ENCODE assay signal across 8 mouse cellular contexts in genomic region chr5:134098341-134098902, GRCm38 (mm10). TPM values are rescaled to one million over a fixed set of nuclear protein-coding genes. Genes with fewer than 3 reads are reported as not detected.
A peak's percentile ranks its signal among the peaks of the same experiment; 100 is the strongest.
DNase-seq lines count a peak whose midpoint lies in the region; ATAC-seq and TF ChIP-seq lines count a peak whose summit lies in the region.

No protein-coding gene starts in this region.

- H3K27ac ChIP-seq in liver, adult 2 months (replicated peaks; ENCODE audit: insufficient read depth, low read depth, low read length), result no peak overlapping the region
- no peak overlapping the region; the same call in 1 of the 2 replicates for H3K27ac ChIP-seq in heart, postnatal 0 days (ENCODE audit: low read depth)
- peak overlapping the region; percentile 89 for H3K27ac ChIP-seq in limb, embryonic 10.5 days
- H3K27ac ChIP-seq in olfactory bulb, adult 2 months (ENCODE audit: insufficient read depth, low read depth, low read length), result no peak overlapping the region

- peak overlapping the region; percentile 66; the same call in 1 of the 2 replicates for H3K4me3 ChIP-seq in liver, adult 2 months (ENCODE audit: insufficient read depth, low read depth, low read length)
- peak overlapping the region; percentile 74 for H3K4me3 ChIP-seq in heart, postnatal 0 days (ENCODE audit: low read depth, low read length)
- peak overlapping the region; percentile 86 for H3K4me3 ChIP-seq in limb, embryonic 10.5 days
- H3K4me3 ChIP-seq in olfactory bulb, adult 2 months (ENCODE audit: insufficient read depth, low read depth, low read length), result peak overlapping the region; percentile 81; the same call in 1 of the 2 replicates

- H3K36me3 ChIP-seq in liver, adult 2 months (ENCODE audit: control insufficient read depth, insufficient read depth, low read length), result no peaks in the 10 kb centered on the region
- no peaks in the 10 kb centered on the region for H3K36me3 ChIP-seq in heart, postnatal 0 days (replicated peaks; ENCODE audit: control insufficient read depth, insufficient read depth, low read length)
- H3K36me3 ChIP-seq in limb, embryonic 10.5 days, result no peaks in the 10 kb centered on the region

- no peak overlapping the region for H3K9ac ChIP-seq in liver, adult 2 months (ENCODE audit: low read depth, low read length)
- peak overlapping the region; percentile 77 for H3K9ac ChIP-seq in heart, postnatal 0 days (replicated peaks; ENCODE audit: low read depth, low read length)

- peaks cover 5% of the 10 kb centered on the region; the same call in 1 of the 2 replicates for H3K4me1 ChIP-seq in liver, adult 2 months (ENCODE audit: control insufficient read depth, insufficient read depth, low read length)
- H3K4me1 ChIP-seq in heart, postnatal 0 days (ENCODE audit: control insufficient read depth, insufficient read depth), result peaks cover 12% of the 10 kb centered on the region
- peaks cover 42% of the 10 kb centered on the region for H3K4me1 ChIP-seq in limb, embryonic 10.5 days
- peaks cover 15% of the 10 kb centered on the region for H3K4me1 ChIP-seq in olfactory bulb, adult 2 months (ENCODE audit: control insufficient read depth, insufficient read depth, low read length)

- no peaks in the 10 kb centered on the region for H3K27me3 ChIP-seq in liver, adult 2 months (ENCODE audit: control insufficient read depth, insufficient read depth, low read length)
- no peaks in the 10 kb centered on the region for H3K27me3 ChIP-seq in heart, postnatal 0 days (ENCODE audit: control insufficient read depth, insufficient read depth, low read length)
- 0 out of 2 replicates have a peak, but pooled peaks cover 11% of the 10 kb centered on the region for H3K27me3 ChIP-seq in limb, embryonic 10.5 days (ENCODE audit: low read depth, poor library complexity, severe bottlenecking)

- no peak for TF ChIP-seq EP300 in heart, postnatal 0 days (IDR thresholded peaks at IDR 0.05; ENCODE audit: low read depth)

- no peak for ATAC-seq in heart, postnatal 0 days (ENCODE audit: insufficient read depth, low read depth)
- no peak for ATAC-seq in erythroblast, adult 5-6 weeks (replicated peaks; ENCODE audit: low FRiP score, poor library complexity, severe bottlenecking)

- no peaks in the 10 kb centered on the region for H3K79me2 ChIP-seq in liver, adult 2 months (ENCODE audit: control insufficient read depth, insufficient read depth, low read length)

- no peaks in the 10 kb centered on the region for H3K9me3 ChIP-seq in heart, postnatal 0 days (replicated peaks; ENCODE audit: control insufficient read depth, low read length)
- no peaks in the 10 kb centered on the region for H3K9me3 ChIP-seq in limb, embryonic 10.5 days (replicated peaks)

- TF ChIP-seq CTCF in liver, adult 2 months (IDR thresholded peaks at IDR 0.05; ENCODE audit: low read depth, low read length), result no peak
- no peak for TF ChIP-seq CTCF in heart, postnatal 0 days (IDR thresholded peaks at IDR 0.05; ENCODE audit: low read depth)
- TF ChIP-seq CTCF in olfactory bulb, adult 2 months (IDR thresholded peaks at IDR 0.05; ENCODE audit: insufficient read depth, low read depth, low read length), result no peak

- peak; percentile 74 for DNase-seq in liver, adult 2 months (ENCODE audit: extremely low read depth, low read depth, low spot score)
- no peak for DNase-seq in liver
- DNase-seq in heart, postnatal 0 days (ENCODE audit: low spot score), result no peak
- DNase-seq in limb, embryonic 10.5 days (ENCODE audit: low spot score), result no peak
- DNase-seq in retina, embryonic 14.5 days (ENCODE audit: low spot score), result no peak
- no peak for DNase-seq in yolk sac, embryonic 10.5 days (ENCODE audit: low spot score)

- TF ChIP-seq POLR2A in liver, adult 2 months (IDR thresholded peaks at IDR 0.05; ENCODE audit: extremely low read depth, insufficient read depth, low read length), result no peak
- TF ChIP-seq POLR2A in olfactory bulb, adult 2 months (IDR thresholded peaks at IDR 0.05; ENCODE audit: insufficient read depth, low read depth, low read length), result no peak

- peak overlapping the region; percentile 95 for H3K4me2 ChIP-seq in heart, postnatal 0 days (ENCODE audit: low read depth, low read length)

- 37% methylated on average over 13 of the region's 13 CpGs for WGBS in liver, adult 2 months
- WGBS in heart, postnatal 0 days, result 49% methylated on average over 13 of the region's 13 CpGs
- 44% methylated on average over 13 of the region's 13 CpGs for WGBS in limb, embryonic 10.5 days
- 45% methylated on average over 13 of the region's 13 CpGs for WGBS in olfactory bulb, adult 2 months

RNA-seq across cellular contexts. Expression of gene Castor2, which starts 1.1 kb away (rescaled TPM):
- 0.28 and 0.40 TPM in 2 replicates for total RNA-seq in liver, adult 2 months (2014; rRNA removed)
- 0.81 and 0.97 TPM in 2 replicates for polyA plus RNA-seq in liver, adult 2 months (2012; rRNA removed)
- total RNA-seq in heart, postnatal 0 days (2014; rRNA removed; ENCODE audit: low replicate concordance), result 3.9 and 6.3 TPM in 2 replicates
- 5.2 and 5.5 TPM in 2 replicates for polyA plus RNA-seq in heart, postnatal 0 days (2015; fragmentation: Nextera tagmentation; extraction: Ambion mirVana)
- polyA plus RNA-seq in limb, embryonic 10.5 days (2016; fragmentation: Nextera tagmentation; extraction: Ambion mirVana), result 6.4 and 10.6 TPM in 2 replicates
- not detected in 2 replicates for polyA plus RNA-seq in olfactory bulb, adult 2 months (2012; ENCODE audit: insufficient read depth, insufficient read length, low replicate concordance, missing spikeins)
- 1.3 TPM in 1 of 2 replicates, not detected in the other for total RNA-seq in erythroblast, adult 5-6 weeks (2015; ENCODE audit: low replicate concordance)
- total RNA-seq in erythroblast, adult 5-6 weeks (2017; ENCODE audit: low replicate concordance), result 0.09 and 0.28 TPM in 2 replicates
